Mouse (Mus musculus) brain, embryonic 14.5 days (tissue): ENCODE results near the gene Tmsb15b2.

Experiments
- CTCF ChIP-seq: fragments of 200-500 bp; IDR thresholded peaks from 2 replicates; pipeline ENCODE4 v1.5.1; 2012; ENCODE audit warnings: inconsistent platforms, mild to moderate bottlenecking, moderate library complexity, borderline replicate concordance; ENCODE audit not compliant: insufficient read depth, insufficient read length; ENCODE audit errors: extremely low read depth
- POLR2A ChIP-seq: fragments of 200-500 bp; IDR thresholded peaks from 2 replicates; pipeline ENCODE4 v1.6.1; 2012; ENCODE audit warnings: mild to moderate bottlenecking, inconsistent platforms, borderline replicate concordance; ENCODE audit not compliant: poor library complexity, insufficient read depth, insufficient read length, severe bottlenecking; ENCODE audit errors: extremely low read depth

GRCm38 (mm10) chrX:136937985-136938384 lies 37.3 kb downstream of the Tmsb15b2 start:
- TF ChIP-seq CTCF (no peak), POLR2A (no peak)
